Mouse (Mus musculus): ENCODE results near the gene Atad1. TPM values are rescaled to one million over a fixed set of nuclear protein-coding genes. Genes with fewer than 3 reads are reported as not detected.

Gene Atad1
- polyA plus RNA-seq (2014; fragmentation: Illumina TruSeq; extraction: RNeasy Lipid Tissue Mini Kit (QIAGEN cat#74804); ENCODE audit: low read depth, low replicate concordance): 319 TPM

DNA sequence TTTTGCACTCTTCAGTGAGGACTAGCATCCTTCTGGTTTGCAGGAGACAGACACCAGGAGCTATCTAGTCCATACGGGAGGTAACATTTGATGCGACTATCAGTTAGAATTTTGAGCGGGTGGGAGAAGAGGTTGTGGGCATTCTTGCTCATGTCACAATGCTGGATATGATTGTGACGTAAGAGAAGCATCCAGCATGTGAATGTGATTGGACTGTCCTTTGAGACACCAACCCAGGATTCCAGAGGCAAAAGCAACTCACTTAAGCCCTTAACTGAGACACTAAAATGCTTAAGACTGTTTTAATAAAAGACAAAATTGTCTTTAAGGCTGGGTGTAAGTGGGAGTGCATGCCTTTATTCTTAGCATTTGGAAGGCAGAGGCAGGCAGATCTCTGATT, at the start of gene Atad1:
TSS of gene Atad1 (minus strand) at position 101 of the 400 bp plus-strand sequence.

DNA sequence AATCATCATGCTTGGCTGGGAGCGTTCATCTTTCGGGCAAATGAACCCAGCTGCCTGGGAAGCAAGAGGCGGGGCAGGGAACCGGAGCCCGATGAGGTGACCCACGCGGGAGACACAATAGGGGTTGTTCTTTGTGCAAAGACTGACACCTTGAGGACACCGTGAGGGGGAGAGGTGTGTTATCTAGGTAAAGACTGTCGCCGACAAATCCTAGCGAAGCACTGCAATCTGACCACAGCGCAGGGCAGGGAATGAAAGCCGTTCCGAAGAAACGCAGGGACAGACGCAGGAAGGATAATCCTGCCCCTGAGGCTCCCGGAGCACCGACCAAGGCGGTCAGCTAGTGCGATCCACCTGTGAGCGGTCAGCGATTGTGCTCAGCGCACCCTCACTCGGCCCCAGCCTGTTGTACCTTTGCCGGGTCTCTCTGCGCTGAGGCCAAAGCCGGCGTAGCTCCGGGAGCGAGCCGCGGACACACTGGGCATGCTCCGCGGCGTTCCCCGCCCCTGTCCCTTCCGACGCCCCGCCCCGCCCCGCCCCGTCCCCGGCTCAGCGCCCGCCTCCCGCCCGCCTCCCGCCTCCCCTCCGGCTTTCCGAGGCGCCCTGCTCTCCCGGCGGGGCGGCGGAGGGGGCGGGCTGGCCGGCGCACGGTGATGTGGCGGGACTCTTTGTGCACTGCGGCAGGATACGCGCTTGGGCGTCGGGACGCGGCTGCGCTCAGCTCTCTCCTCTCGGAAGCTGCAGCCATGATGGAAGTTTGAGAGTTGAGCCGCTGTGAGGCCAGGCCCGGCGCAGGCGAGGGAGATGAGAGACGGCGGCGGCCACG, 17.5 kb upstream of the Atad1 start, which contains the start of gene Pten:
TSS of gene Pten (plus strand) at position 598 of the 826 bp plus-strand sequence.

Other genes with a start within 250 kb of the Atad1 start
- 32.6 TPM for gene Papss2, start 144.0 kb downstream of the Atad1 start, polyA plus RNA-seq (2014; fragmentation: Illumina TruSeq; extraction: RNeasy Lipid Tissue Mini Kit (QIAGEN cat#74804); ENCODE audit: low read depth, low replicate concordance)
- gene Pten, start 17.7 kb upstream of the Atad1 start, polyA plus RNA-seq (2014; fragmentation: Illumina TruSeq; extraction: RNeasy Lipid Tissue Mini Kit (QIAGEN cat#74804); ENCODE audit: low read depth, low replicate concordance): 177 TPM